Mouse (Mus musculus): ENCODE results near the gene Bbs5.
"Not testable (repeated sequence)": the region's sequence is repeated elsewhere in the genome, so short reads cannot be mapped to it uniquely, and the experiment has no call there.

Gene Bbs5

GRCm38 (mm10) chr2:69669853-69670252 is 22.9 kb downstream of the Bbs5 start, which contains the start of gene Klhl41:
Gene Klhl41, plus strand, starts transcription at chr2:69670120.
- in situ Hi-C loops (cut with MboI) = no loop called here

DNA sequence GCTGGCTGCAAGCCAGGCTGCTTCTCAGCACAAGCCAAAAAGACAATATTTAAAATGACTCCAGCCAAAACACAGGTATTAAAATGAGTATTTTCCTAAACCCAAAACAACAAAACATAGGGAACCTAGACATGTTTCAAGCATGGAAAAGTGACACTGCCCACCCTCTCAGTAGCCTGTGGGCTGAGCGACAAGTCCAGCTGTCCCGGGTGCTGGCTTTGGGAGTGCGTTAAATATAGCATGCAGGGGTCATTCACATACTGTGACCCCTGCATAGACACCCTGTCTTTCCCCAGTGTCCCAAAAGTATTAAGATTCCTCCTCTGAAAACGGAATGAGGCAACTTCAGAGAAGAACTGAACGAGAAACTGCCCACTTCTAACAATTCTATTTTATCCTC is 26.8 kb downstream of the Bbs5 start:
- in situ Hi-C loops (cut with MboI) = no loop called here

DNA sequence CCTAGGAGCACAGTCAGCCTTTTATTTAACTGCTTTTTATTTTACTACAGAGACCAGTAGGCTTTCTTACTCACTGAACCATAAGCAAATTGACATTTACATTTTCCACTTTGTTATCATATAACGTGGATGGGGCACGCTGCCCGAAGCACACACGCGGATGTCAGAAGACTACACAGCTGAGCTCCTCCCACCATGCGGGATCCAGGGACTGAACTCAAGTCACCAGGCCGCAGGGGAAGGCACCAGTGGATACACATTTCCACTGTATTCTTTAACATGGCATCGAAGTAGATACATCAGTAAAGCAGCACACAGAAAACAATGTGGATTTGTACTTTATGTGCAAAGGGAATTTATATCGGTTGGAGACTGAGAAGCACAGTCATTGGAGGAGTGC is 28.3 kb downstream of the Bbs5 start:
- in situ Hi-C loops (cut with MboI) = no loop called here

DNA sequence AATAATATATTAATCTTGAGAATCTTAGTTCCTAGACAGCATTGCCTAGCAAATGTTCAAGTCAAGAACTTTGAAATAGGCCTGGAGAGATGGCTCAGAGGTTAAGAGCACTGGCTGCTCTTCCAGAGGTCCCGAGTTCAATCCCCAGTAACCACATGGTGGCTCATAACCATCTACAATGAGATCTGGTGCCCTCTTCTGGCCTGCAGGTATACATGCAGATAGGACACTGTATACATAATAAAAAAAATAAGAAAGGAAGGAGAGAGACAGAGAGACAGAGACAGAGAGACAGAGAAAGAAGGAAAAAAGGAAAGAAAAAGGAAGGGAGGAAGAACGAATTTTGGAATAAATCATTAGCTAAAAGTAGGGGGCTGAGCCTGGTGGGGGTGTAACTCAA is 29.7 kb downstream of the Bbs5 start:
- in situ Hi-C loops (cut with MboI) = no loop called here

GRCm38 (mm10) chr2:69677215-69677614 is 30.2 kb downstream of the Bbs5 start:
- in situ Hi-C loops (cut with MboI) = not testable (repeated sequence)

DNA sequence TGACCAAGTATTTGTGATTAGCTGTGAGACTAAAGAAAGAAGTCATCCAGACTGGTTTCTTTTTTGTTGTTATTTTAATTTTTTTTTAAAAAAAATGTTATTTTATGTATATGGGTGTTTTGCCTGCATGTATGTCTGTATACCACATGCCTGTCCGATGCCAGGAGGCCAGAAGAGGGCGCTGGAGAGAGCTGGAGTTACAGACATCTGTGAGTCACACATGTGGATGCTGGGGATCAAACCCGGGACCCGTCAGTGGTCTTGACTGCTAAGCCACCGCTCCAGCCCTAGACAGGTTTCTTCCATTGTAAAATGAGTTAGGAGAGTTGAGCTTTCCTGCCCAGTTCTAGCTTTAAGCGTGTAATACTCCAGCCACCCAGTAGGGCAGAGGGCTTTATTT is 33.0 kb downstream of the Bbs5 start:
- in situ Hi-C loops (cut with MboI) = no loop called here

- in situ Hi-C loops (cut with MboI) = no loop called here
Measured at GRCm38 (mm10) chr2:69681931-69682330, 35.0 kb downstream of the Bbs5 start.

GRCm38 (mm10) chr2:69683036-69683805 is 36.2 kb downstream of the Bbs5 start:
- in situ Hi-C loops (cut with MboI) = no loop called here

DNA sequence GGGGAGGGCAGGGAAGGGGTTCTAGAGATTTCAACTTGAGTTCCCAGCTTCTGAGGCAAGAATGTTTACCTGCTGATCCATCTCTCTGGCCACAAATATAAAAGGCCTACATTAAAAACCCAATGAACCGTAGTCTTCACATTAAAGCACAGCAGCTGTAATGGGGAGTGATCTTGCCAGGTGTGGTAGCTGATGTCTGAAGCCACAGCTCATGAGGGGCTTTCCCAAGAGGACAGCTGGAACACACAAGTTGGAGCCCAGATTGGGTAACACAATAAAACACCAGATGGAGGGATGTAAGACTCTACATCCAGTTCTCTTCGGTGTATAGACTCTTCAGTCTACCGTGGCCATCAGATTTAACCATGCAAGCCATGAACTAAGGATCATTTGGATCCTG is 37.5 kb downstream of the Bbs5 start:
- in situ Hi-C loops (cut with MboI) = no loop called here

- in situ Hi-C loops (cut with MboI) = no loop called here
Measured at GRCm38 (mm10) chr2:69690214-69690613, 43.2 kb downstream of the Bbs5 start.

DNA sequence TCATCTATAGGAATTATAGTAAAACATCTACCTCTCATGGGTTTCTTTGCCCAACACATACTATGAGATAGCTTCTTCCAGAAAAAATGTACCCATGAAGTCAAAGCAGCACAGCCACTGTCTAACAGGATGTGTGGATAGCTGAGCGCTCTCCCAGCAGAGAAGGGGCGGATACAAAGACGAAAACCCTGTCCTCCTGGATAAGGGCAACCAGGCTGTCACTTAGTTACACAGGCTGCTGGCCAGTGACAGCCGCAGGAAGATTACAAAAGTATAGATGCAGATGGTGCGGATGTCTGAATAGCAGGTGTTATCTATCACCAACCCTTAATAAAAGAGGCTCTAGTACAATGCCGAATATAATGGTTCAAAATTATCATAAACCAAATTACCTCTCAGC is 43.9 kb downstream of the Bbs5 start:
- in situ Hi-C loops (cut with MboI) = no loop called here

- in situ Hi-C loops (cut with MboI) = no loop called here
Measured at GRCm38 (mm10) chr2:69693501-69693900, 46.5 kb downstream of the Bbs5 start.

GRCm38 (mm10) chr2:69700446-69700845 is 53.5 kb downstream of the Bbs5 start:
- in situ Hi-C loops (cut with MboI) = loop anchor here (25.0 kb wide), 1 partner anchor 1512 kb away; the partner anchor contains the start of gene Dync1i2

- in situ Hi-C loops (cut with MboI) = loop anchor here (25.0 kb wide), 1 partner anchor 1500 kb away; the partner anchor contains the start of gene Dync1i2
Measured at GRCm38 (mm10) chr2:69712171-69712570, 65.2 kb downstream of the Bbs5 start.

- in situ Hi-C loops (cut with MboI) = loop anchor here (25.0 kb wide), 1 partner anchor 1499 kb away; the partner anchor contains the start of gene Dync1i2
Measured at GRCm38 (mm10) chr2:69712981-69713625, 66.1 kb downstream of the Bbs5 start, which contains the start of gene Fastkd1. Gene Fastkd1, minus strand, starts transcription at chr2:69713516.

DNA sequence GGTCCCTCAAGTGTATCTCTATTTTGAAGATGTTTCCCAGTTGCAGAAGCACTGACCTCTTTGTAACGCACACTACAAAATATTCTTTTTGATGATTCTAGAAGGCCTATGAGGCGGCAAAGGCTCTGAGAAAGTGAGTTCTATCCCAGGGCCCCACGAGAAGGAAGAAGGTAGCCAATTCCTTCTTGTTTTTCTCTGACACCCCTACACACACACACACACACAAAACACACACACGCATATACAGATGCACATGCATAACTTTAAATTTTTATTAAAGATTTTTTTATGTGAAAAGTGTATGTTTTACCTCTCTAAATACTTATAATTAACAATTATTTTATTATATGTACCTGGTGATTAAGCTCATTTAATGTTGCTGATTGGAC is 66.6 kb downstream of the Bbs5 start:
- in situ Hi-C loops (cut with MboI) = loop anchor here (25.0 kb wide), 1 partner anchor 1499 kb away; the partner anchor contains the start of gene Dync1i2

GRCm38 (mm10) chr2:69714126-69714525 is 67.2 kb downstream of the Bbs5 start:
- in situ Hi-C loops (cut with MboI) = loop anchor here (25.0 kb wide), 1 partner anchor 1498 kb away; the partner anchor contains the start of gene Dync1i2

DNA sequence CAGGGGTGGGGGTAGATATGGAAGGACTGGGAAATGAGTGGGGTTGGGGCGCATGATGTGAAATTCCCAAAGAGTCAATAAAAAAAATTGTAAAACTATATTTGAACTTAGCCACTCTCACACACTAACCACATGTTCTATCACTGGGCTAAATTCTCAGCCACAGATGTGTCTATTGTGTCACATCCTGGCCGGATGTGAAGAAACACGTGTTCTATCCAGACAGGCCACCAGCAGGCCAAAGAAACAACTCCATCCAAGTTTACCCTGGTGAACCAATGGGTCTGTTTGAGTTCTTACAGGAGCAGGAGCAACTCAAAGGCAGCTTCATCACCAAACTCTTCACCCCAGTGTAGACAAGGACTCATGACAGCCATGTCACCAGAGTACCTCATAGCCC is 69.5 kb downstream of the Bbs5 start:
- in situ Hi-C loops (cut with MboI) = loop anchor here (25.0 kb wide), 1 partner anchor 1496 kb away; the partner anchor contains the start of gene Dync1i2
